Mouse (Mus musculus) ES-Bruce4 (cell line): ENCODE results near the gene AC124108.1. TPM values are rescaled to one million over a fixed set of nuclear protein-coding genes. Genes with fewer than 3 reads are reported as not detected.

Experiments used
- H3K27ac ChIP-seq: 2 replicates; pipeline ENCODE4 v1.5.1; 2012; ENCODE audit warnings: low read length, inconsistent platforms; ENCODE audit not compliant: insufficient read depth
- H3K27me3 ChIP-seq: 2 replicates; pipeline ENCODE4 v1.6.1; 2012; ENCODE audit warnings: mild to moderate bottlenecking, low read length, inconsistent platforms; ENCODE audit not compliant: control insufficient read depth, poor library complexity, insufficient read depth, severe bottlenecking
- H3K36me3 ChIP-seq: 2 replicates; pipeline ENCODE4 v1.6.1; 2012; ENCODE audit warnings: inconsistent platforms, mild to moderate bottlenecking, low read length, moderate library complexity; ENCODE audit not compliant: control insufficient read depth, poor library complexity, insufficient read depth, severe bottlenecking
- H3K4me1 ChIP-seq: one replicate; pipeline ENCODE4 v1.8.1; 2011; ENCODE audit warnings: low read length; ENCODE audit not compliant: control insufficient read depth, insufficient read depth
- H3K4me3 ChIP-seq: 2 replicates; pipeline ENCODE4 v1.5.1; 2011; ENCODE audit warnings: low read depth, mild to moderate bottlenecking, low read length
- H3K9ac ChIP-seq: 2 replicates; pipeline ENCODE4 v1.6.1; 2012; ENCODE audit warnings: low read depth, mild to moderate bottlenecking, inconsistent platforms; ENCODE audit not compliant: poor library complexity, severe bottlenecking
- H3K9me3 ChIP-seq: replicated peaks from 2 replicates; pipeline ENCODE4 v1.6.1; 2012; ENCODE audit warnings: mild to moderate bottlenecking, low read length, inconsistent platforms; ENCODE audit not compliant: control insufficient read depth, poor library complexity, insufficient read depth, severe bottlenecking
- CTCF ChIP-seq: IDR thresholded peaks from one replicate; pipeline ENCODE4 v1.8.1; 2011; ENCODE audit warnings: low read depth, low read length
- EP300 ChIP-seq: IDR thresholded peaks from 2 replicates; pipeline ENCODE4 v1.6.1; 2011; ENCODE audit warnings: low read depth, low read length; ENCODE audit not compliant: insufficient read depth
- POLR2A ChIP-seq: IDR thresholded peaks from one replicate; pipeline ENCODE4 v1.8.1; 2011; ENCODE audit warnings: low read length; ENCODE audit not compliant: insufficient read depth
- polyA plus RNA-seq: library from polyadenylated mRNA; stranded (reverse); fragments of >200 nt; gene quantifications from 2 replicates; pipeline ENCODE4 v1.2.4, GENCODE M21; 2011; ENCODE audit warnings: low read depth; ENCODE audit not compliant: missing spikeins, insufficient read depth, insufficient read length

Gene AC124108.1
- polyA plus RNA-seq, 1 experiment, result 7.7 TPM

GRCm38 (mm10) chr1:132191786-132192680 lies 776 bp downstream of the AC124108.1 start:
- H3K36me3 ChIP-seq, result no peaks in the 10 kb centered on the region

GRCm38 (mm10) chr1:132193806-132194205 lies 2.5 kb downstream of the AC124108.1 start:
- peaks cover 15% of the 10 kb centered on the region for H3K4me1 ChIP-seq
- no peak overlapping the region for H3K4me3 ChIP-seq
- H3K9ac ChIP-seq, result no peak overlapping the region
- no peaks in the 10 kb centered on the region for H3K36me3 ChIP-seq
- no peaks in the 10 kb centered on the region for H3K9me3 ChIP-seq
- H3K27ac ChIP-seq, result peak overlapping the region; percentile 20; the same call in 1 of the 2 replicates
- TF ChIP-seq CTCF, result no peak
- no peaks in the 10 kb centered on the region for H3K27me3 ChIP-seq

More at GRCm38 (mm10) chr1:132191786-132192680, 776 bp downstream of the AC124108.1 start:
- peak overlapping the region; percentile 89 for H3K9ac ChIP-seq
- H3K27me3 ChIP-seq, result no peaks in the 10 kb centered on the region
- H3K9me3 ChIP-seq, result no peaks in the 10 kb centered on the region
- peak overlapping the region; percentile 84 for H3K4me3 ChIP-seq
- H3K4me1 ChIP-seq, result peaks cover 10% of the 10 kb centered on the region
- H3K27ac ChIP-seq, result peak overlapping the region; percentile 6
- TF ChIP-seq EP300 (no peak), CTCF (peak; percentile 43), POLR2A (no peak)

- no peaks in the 10 kb centered on the region for H3K9me3 ChIP-seq
- no peaks in the 10 kb centered on the region for H3K36me3 ChIP-seq
- H3K4me3 ChIP-seq, result no peak overlapping the region
- H3K27ac ChIP-seq, result peak overlapping the region; percentile 88
- no peak overlapping the region for H3K9ac ChIP-seq
- TF ChIP-seq EP300 (no peak), CTCF (no peak), POLR2A (no peak)
- no peaks in the 10 kb centered on the region for H3K27me3 ChIP-seq
- peaks cover 19% of the 10 kb centered on the region for H3K4me1 ChIP-seq
Measured at GRCm38 (mm10) chr1:132194624-132195023, 3.4 kb downstream of the AC124108.1 start.

- Histone ChIP-seq H3K9me3 (no peaks in the 10 kb centered on the region), H3K27ac (peak overlapping the region; percentile 88), H3K4me3 (no peak overlapping the region), H3K4me1 (peaks cover 20% of the 10 kb centered on the region), H3K27me3 (no peaks in the 10 kb centered on the region), H3K36me3 (no peaks in the 10 kb centered on the region), H3K9ac (peak overlapping the region; percentile 30)
- TF ChIP-seq CTCF, result no peak
- no peak for TF ChIP-seq POLR2A
- TF ChIP-seq EP300, result 0 out of 2 replicates have a peak, but pooled peaks have one; percentile 31
Measured at GRCm38 (mm10) chr1:132195100-132195499, 3.8 kb downstream of the AC124108.1 start.

GRCm38 (mm10) chr1:132195681-132196080 lies 4.4 kb downstream of the AC124108.1 start:
- Histone ChIP-seq H3K9ac (peak overlapping the region; percentile 30), H3K4me1 (peaks cover 20% of the 10 kb centered on the region), H3K27ac (peak overlapping the region; percentile 88), H3K27me3 (no peaks in the 10 kb centered on the region), H3K4me3 (no peak overlapping the region), H3K36me3 (no peaks in the 10 kb centered on the region), H3K9me3 (no peaks in the 10 kb centered on the region)
- TF ChIP-seq EP300 (no peak; the same call in 1 of the 2 replicates), CTCF (no peak), POLR2A (no peak)

GRCm38 (mm10) chr1:132196337-132196736 lies 5.1 kb downstream of the AC124108.1 start:
- TF ChIP-seq POLR2A (no peak), CTCF (no peak), EP300 (0 out of 2 replicates have a peak, but pooled peaks have one; percentile 52)
- H3K36me3 ChIP-seq, result no peaks in the 10 kb centered on the region
- H3K27ac ChIP-seq, result peak overlapping the region; percentile 88
- peak overlapping the region; percentile 30 for H3K9ac ChIP-seq
- no peak overlapping the region for H3K4me3 ChIP-seq
- no peaks in the 10 kb centered on the region for H3K9me3 ChIP-seq
- H3K4me1 ChIP-seq, result peaks cover 20% of the 10 kb centered on the region
- H3K27me3 ChIP-seq, result no peaks in the 10 kb centered on the region
